Mouse (Mus musculus): ENCODE results near the gene Mphosph8. TPM values are rescaled to one million over a fixed set of nuclear protein-coding genes. Genes with fewer than 3 reads are reported as not detected.

The Mphosph8 gene
- polyA plus RNA-seq, 1 experiment from 2014 or later: 26.6 TPM

- Histone ChIP-seq H3K27me3 (ENCODE audit: insufficient read depth, poor library complexity, severe bottlenecking) (no peaks in the 10 kb centered on the region), H3K27ac (no peak overlapping the region), H3K4me1 (replicated peaks) (no peaks in the 10 kb centered on the region), H3K9me3 (no peaks in the 10 kb centered on the region), H3K36me3 (peaks cover 100% of the 10 kb centered on the region), H3K4me3 (no peak overlapping the region)
- 88% methylated on average over 3 of the region's 3 CpGs for WGBS
- no peak for DNase-seq (ENCODE audit: low spot score)
Observed at GRCm38 (mm10) chr14:56695495-56695894, 27.4 kb downstream of the Mphosph8 start.

- H3K9me3 ChIP-seq: no peaks in the 10 kb centered on the region
- WGBS: 94% methylated on average over 5 of the region's 5 CpGs
- no peaks in the 10 kb centered on the region for H3K27me3 ChIP-seq (ENCODE audit: insufficient read depth, poor library complexity, severe bottlenecking)
- H3K36me3 ChIP-seq: peaks cover 80% of the 10 kb centered on the region
- no peak overlapping the region for H3K4me3 ChIP-seq
- no peak for DNase-seq (ENCODE audit: low spot score)
- no peak overlapping the region for H3K27ac ChIP-seq
- H3K4me1 ChIP-seq (replicated peaks): no peaks in the 10 kb centered on the region
Observed at GRCm38 (mm10) chr14:56697836-56698235, 29.8 kb downstream of the Mphosph8 start.

DNA sequence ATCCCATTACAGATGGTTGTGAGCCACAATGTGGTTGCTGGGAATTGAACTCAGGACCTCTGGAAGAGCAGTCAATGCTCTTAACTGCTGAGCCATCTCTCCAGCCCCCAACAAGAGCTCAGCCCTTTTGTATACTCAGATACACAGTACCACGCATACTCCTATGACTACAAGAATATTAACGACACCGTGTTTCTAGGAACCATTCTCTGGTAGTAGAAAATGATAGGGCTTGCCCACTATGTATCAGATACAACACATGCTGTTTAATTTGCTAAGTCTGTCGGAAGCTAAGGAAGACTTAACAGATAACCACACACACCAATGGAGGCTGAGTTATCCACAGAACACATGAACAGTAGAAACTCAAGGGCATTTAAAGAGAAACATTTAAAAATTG lies 34.6 kb downstream of the Mphosph8 start:
- no peak for DNase-seq (ENCODE audit: low spot score)
- Histone ChIP-seq H3K27ac (no peak overlapping the region), H3K9me3 (no peaks in the 10 kb centered on the region), H3K4me1 (replicated peaks) (no peaks in the 10 kb centered on the region), H3K4me3 (no peak overlapping the region), H3K27me3 (ENCODE audit: insufficient read depth, poor library complexity, severe bottlenecking) (no peaks in the 10 kb centered on the region), H3K36me3 (peaks cover 41% of the 10 kb centered on the region)
- 96% methylated on average over 4 of the region's 4 CpGs for WGBS

DNA sequence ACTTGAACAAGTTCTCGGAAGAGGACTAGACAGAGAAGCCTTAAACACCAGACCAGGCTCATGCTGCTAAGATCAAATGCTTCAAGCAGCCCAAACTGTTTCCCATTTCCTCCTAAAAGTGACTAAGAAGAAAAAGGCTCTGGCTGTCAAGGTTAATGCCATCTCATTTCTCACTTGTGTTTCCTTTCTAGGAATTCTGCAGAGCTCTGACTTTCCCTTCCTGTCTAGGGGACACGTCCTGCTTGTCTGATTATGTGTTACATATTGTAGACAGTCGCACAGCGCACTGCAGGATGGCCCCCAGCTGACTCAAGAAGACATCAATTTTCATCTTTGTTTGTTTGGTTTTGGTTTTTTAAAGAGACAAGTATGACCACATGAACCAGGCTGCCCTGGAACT lies 37.6 kb downstream of the Mphosph8 start:
- no peak for DNase-seq (ENCODE audit: low spot score)
- 86% methylated on average over 4 of the region's 4 CpGs for WGBS
- H3K9me3 ChIP-seq: no peaks in the 10 kb centered on the region
- H3K27ac ChIP-seq: no peak overlapping the region
- H3K4me3 ChIP-seq: no peak overlapping the region
- peaks cover 25% of the 10 kb centered on the region for H3K36me3 ChIP-seq
- no peaks in the 10 kb centered on the region for H3K27me3 ChIP-seq (ENCODE audit: insufficient read depth, poor library complexity, severe bottlenecking)
- H3K4me1 ChIP-seq (replicated peaks): no peaks in the 10 kb centered on the region

- Histone ChIP-seq H3K36me3 (peaks cover 25% of the 10 kb centered on the region), H3K27me3 (ENCODE audit: insufficient read depth, poor library complexity, severe bottlenecking) (no peaks in the 10 kb centered on the region), H3K4me1 (replicated peaks) (no peaks in the 10 kb centered on the region), H3K27ac (no peak overlapping the region), H3K4me3 (no peak overlapping the region), H3K9me3 (no peaks in the 10 kb centered on the region)
- DNase-seq (ENCODE audit: low spot score): no peak
- 97% methylated on average over 1 of the region's 1 CpGs for WGBS
Observed at GRCm38 (mm10) chr14:56726493-56726892, 58.4 kb downstream of the Mphosph8 start.

- WGBS: 93% methylated on average over 1 of the region's 1 CpGs
- H3K36me3 ChIP-seq: peaks cover 39% of the 10 kb centered on the region
- DNase-seq (ENCODE audit: low spot score): no peak
- H3K27me3 ChIP-seq (ENCODE audit: insufficient read depth, poor library complexity, severe bottlenecking): no peaks in the 10 kb centered on the region
- no peak overlapping the region for H3K27ac ChIP-seq
- no peaks in the 10 kb centered on the region for H3K9me3 ChIP-seq
- no peaks in the 10 kb centered on the region for H3K4me1 ChIP-seq (replicated peaks)
- H3K4me3 ChIP-seq: no peak overlapping the region
Observed at GRCm38 (mm10) chr14:56740175-56740574, 72.1 kb downstream of the Mphosph8 start.

Other genes starting within 250 kb of the Mphosph8 start
- gene Cenpj, start 92.8 kb upstream of the Mphosph8 start, polyA plus RNA-seq (2016; fragmentation: Nextera tagmentation; extraction: Ambion mirVana): 11.8 and 19.0 TPM in 2 replicates
- 1.7 and 2.0 TPM in 2 replicates for gene Parp4, start 92.6 kb upstream of the Mphosph8 start, polyA plus RNA-seq (2016; fragmentation: Nextera tagmentation; extraction: Ambion mirVana)
- gene Pspc1, start 110.1 kb downstream of the Mphosph8 start, polyA plus RNA-seq (2016; fragmentation: Nextera tagmentation; extraction: Ambion mirVana): 36.2 and 43.9 TPM in 2 replicates
- 17.8 and 23.3 TPM in 2 replicates for gene Zmym5, start 143.5 kb downstream of the Mphosph8 start, polyA plus RNA-seq (2016; fragmentation: Nextera tagmentation; extraction: Ambion mirVana)
- gene Zmym2, start 218.4 kb downstream of the Mphosph8 start, polyA plus RNA-seq (2016; fragmentation: Nextera tagmentation; extraction: Ambion mirVana): 47.9 and 62.1 TPM in 2 replicates

Data from hindbrain, embryonic 10.5 days (tissue).